Mouse (Mus musculus): ENCODE measurements around the gene Actn3. TPM values are rescaled to one million over a fixed set of nuclear protein-coding genes. Genes with fewer than 3 reads are reported as not detected.

Gene Actn3
- 751 and 907 TPM in 2 replicates for polyA plus RNA-seq (2015; fragmentation: Nextera tagmentation; extraction: Ambion mirVana)

DNA sequence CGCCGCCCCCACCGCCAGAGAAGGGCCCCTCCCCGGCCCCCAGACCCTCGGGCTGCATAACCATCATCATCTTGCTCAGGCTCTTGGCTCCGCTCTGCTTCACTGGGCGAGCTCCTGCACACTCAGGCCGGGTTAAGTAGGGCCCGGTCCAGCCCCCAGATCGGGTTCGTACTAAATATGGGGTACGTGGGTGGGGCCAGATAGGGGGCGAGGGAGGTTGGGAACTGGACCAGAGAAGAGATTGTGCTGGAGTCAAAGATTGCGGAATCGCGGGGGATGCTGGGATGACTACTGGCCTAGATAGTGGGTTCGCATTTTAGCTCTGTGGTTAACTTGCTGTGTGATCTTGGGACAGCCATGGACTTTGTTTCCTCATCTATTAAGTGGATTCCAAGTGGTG lies at the start of gene Actn3:
Actn3 (minus strand) TSS at position 125 of the 400 bp plus-strand sequence.

DNA sequence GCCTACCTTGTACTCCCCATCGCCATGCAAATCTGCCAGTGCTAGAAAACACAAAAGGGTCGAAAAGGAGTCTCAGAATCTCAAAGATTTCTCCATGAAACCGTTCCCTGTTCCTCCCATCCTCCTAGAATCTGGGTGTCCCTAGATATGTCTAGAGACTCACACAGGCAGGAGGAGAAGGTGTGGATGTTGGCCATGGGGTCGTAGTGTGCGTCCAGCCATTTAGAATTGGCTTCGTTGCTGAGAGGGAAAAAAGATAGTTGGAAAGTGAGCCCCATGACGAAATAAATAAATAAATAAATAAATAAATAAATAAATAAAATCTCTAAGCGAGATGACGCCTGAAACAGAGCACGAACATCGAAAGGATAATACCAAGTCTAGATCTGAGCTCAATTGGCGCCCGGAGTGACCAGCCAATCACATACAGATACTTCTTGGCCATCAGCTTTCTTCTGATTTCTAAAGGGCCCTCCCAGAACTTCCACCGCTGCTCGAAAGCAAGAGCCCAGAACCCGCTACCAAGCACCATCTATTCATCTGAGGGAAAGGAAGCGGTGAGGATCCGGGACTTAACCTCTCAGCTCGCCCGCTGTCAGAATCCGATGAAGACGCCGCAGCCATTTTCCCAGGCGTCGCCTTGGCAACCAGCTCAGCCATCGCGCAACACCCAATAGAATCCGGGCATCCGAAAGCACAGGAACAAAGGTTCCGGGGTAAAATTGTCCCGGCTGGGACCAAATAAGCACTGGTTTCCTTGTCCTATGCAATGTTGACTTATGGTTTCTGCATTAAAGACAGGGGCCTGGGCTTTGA lies 28.5 kb upstream of the Actn3 start, which contains the start of gene Bbs1:
Bbs1 (minus strand) TSS at position 650 of the 816 bp plus-strand sequence.

DNA sequence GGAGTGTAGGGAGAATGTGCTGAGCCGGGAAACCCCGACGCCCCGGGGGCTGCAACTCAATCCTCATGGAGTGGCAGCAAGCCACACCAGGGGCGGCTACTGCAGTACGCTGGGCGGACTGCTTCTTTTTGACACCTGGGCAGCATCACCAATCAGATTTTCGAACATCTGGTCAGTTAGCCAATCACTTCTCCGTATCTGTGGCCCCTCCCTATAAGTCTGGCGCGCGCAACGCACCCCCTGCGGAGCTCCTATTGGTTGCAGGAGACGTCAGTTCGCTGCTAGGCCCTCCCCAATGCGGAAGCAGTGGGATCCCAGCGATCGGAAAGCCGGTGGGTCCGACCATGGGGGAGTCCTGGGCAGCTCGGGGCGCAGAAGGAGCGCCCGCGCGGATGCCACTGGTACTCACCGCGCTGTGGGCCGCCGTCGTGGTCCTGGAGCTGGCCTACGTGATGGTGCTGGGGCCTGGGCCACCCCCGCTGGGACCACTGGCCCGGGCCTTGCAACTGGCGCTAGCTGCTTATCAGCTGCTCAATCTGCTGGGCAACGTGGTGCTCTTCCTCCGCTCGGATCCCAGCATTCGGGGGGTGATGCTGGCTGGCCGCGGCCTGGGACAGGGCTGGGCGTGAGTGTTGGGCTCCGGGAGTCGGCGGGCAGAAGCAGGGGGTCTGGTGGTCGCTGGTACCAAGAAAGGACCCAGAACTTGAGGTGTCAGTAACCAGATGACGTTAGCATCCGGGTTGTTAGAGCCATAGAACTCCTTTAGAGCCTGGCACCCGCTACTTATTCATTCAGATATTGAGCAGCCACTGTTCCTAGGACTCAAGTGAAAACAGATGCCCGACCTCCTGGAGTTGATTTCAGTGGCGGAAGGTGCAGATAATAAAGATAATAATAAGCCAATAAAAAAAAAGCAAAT lies 955 bp upstream of the Actn3 start, which contains the start of gene Zdhhc24:
Zdhhc24 (plus strand) TSS at position 264 of the 919 bp plus-strand sequence.

GRCm38 (mm10) chr19:4854552-4855469 lies 22.9 kb downstream of the Actn3 start, which contains the start of gene Ctsf:
TSS of gene Ctsf (plus strand) at chr19:4855130.

GRCm38 (mm10) chr19:4839149-4839548 lies 38.6 kb downstream of the Actn3 start, which contains the start of the genes Ccs and Ccdc87:
TSS of gene Ccs (minus strand) at chr19:4839332.
TSS of gene Ccdc87 (plus strand) at chr19:4839366.

Other genes starting within 250 kb of the Actn3 start
- 1.0 and 1.3 TPM in 2 replicates for gene Gm960, start 179.2 kb downstream of the Actn3 start, polyA plus RNA-seq (2015; fragmentation: Nextera tagmentation; extraction: Ambion mirVana)
- 0.27 and 0.33 TPM in 2 replicates for gene Sptbn2, start 166.7 kb downstream of the Actn3 start, polyA plus RNA-seq (2015; fragmentation: Nextera tagmentation; extraction: Ambion mirVana)
- 17.3 and 20.0 TPM in 2 replicates for gene Rbm4b, start 121.4 kb downstream of the Actn3 start, polyA plus RNA-seq (2015; fragmentation: Nextera tagmentation; extraction: Ambion mirVana)
- 25.4 and 26.0 TPM in 2 replicates for gene Rbm4, start 84.0 kb downstream of the Actn3 start, polyA plus RNA-seq (2015; fragmentation: Nextera tagmentation; extraction: Ambion mirVana)
- gene Gm21992, start 66.3 kb downstream of the Actn3 start, polyA plus RNA-seq (2015; fragmentation: Nextera tagmentation; extraction: Ambion mirVana) = 17.9 and 19.5 TPM in 2 replicates
- gene Rbm14, start 66.3 kb downstream of the Actn3 start, polyA plus RNA-seq (2015; fragmentation: Nextera tagmentation; extraction: Ambion mirVana) = 17.5 and 22.4 TPM in 2 replicates
- gene Ccs, start 38.6 kb downstream of the Actn3 start, polyA plus RNA-seq (2015; fragmentation: Nextera tagmentation; extraction: Ambion mirVana) = 38.7 and 46.0 TPM in 2 replicates
- not detected in 2 replicates for gene Ccdc87, start 38.5 kb downstream of the Actn3 start, polyA plus RNA-seq (2015; fragmentation: Nextera tagmentation; extraction: Ambion mirVana)
- gene Ctsf, start 22.8 kb downstream of the Actn3 start, polyA plus RNA-seq (2015; fragmentation: Nextera tagmentation; extraction: Ambion mirVana) = 47.9 and 54.9 TPM in 2 replicates
- gene Zdhhc24, start 759 bp upstream of the Actn3 start, polyA plus RNA-seq (2015; fragmentation: Nextera tagmentation; extraction: Ambion mirVana) = 5.1 and 5.9 TPM in 2 replicates
- 0.87 and 1.1 TPM in 2 replicates for gene Bbs1, start 28.7 kb upstream of the Actn3 start, polyA plus RNA-seq (2015; fragmentation: Nextera tagmentation; extraction: Ambion mirVana)
- gene Dpp3, start 50.4 kb upstream of the Actn3 start, polyA plus RNA-seq (2015; fragmentation: Nextera tagmentation; extraction: Ambion mirVana) = 46.4 and 52.9 TPM in 2 replicates
- gene Peli3, start 65.2 kb upstream of the Actn3 start, polyA plus RNA-seq (2015; fragmentation: Nextera tagmentation; extraction: Ambion mirVana) = 0.57 and 0.77 TPM in 2 replicates
- gene Mrpl11, start 84.2 kb upstream of the Actn3 start, polyA plus RNA-seq (2015; fragmentation: Nextera tagmentation; extraction: Ambion mirVana) = 105 and 106 TPM in 2 replicates
- gene Npas4, start 112.4 kb upstream of the Actn3 start, polyA plus RNA-seq (2015; fragmentation: Nextera tagmentation; extraction: Ambion mirVana) = not detected in 2 replicates
- gene Slc29a2, start 146.0 kb upstream of the Actn3 start, polyA plus RNA-seq (2015; fragmentation: Nextera tagmentation; extraction: Ambion mirVana) = 5.1 and 6.5 TPM in 2 replicates
- 30.5 and 36.4 TPM in 2 replicates for gene B4gat1, start 160.9 kb upstream of the Actn3 start, polyA plus RNA-seq (2015; fragmentation: Nextera tagmentation; extraction: Ambion mirVana)
- gene AC124502.3, start 161.0 kb upstream of the Actn3 start, polyA plus RNA-seq (2015; fragmentation: Nextera tagmentation; extraction: Ambion mirVana) = 0.21 and 2.1 TPM in 2 replicates
- gene Brms1, start 163.4 kb upstream of the Actn3 start, polyA plus RNA-seq (2015; fragmentation: Nextera tagmentation; extraction: Ambion mirVana) = 16.9 and 21.0 TPM in 2 replicates
- gene Rin1, start 172.6 kb upstream of the Actn3 start, polyA plus RNA-seq (2015; fragmentation: Nextera tagmentation; extraction: Ambion mirVana) = 1.6 and 1.7 TPM in 2 replicates
- 37.7 and 59.2 TPM in 2 replicates for gene Cd248, start 190.2 kb upstream of the Actn3 start, polyA plus RNA-seq (2015; fragmentation: Nextera tagmentation; extraction: Ambion mirVana)
- gene Tmem151a, start 207.6 kb upstream of the Actn3 start, polyA plus RNA-seq (2015; fragmentation: Nextera tagmentation; extraction: Ambion mirVana) = 0.34 and 0.72 TPM in 2 replicates
- 95.0 and 101 TPM in 2 replicates for gene Yif1a, start 210.6 kb upstream of the Actn3 start, polyA plus RNA-seq (2015; fragmentation: Nextera tagmentation; extraction: Ambion mirVana)
- 0.88 and 0.91 TPM in 2 replicates for gene Cnih2, start 220.6 kb upstream of the Actn3 start, polyA plus RNA-seq (2015; fragmentation: Nextera tagmentation; extraction: Ambion mirVana)
- gene Rab1b, start 229.2 kb upstream of the Actn3 start, polyA plus RNA-seq (2015; fragmentation: Nextera tagmentation; extraction: Ambion mirVana) = 174 and 198 TPM in 2 replicates
- gene Klc2, start 240.7 kb upstream of the Actn3 start, polyA plus RNA-seq (2015; fragmentation: Nextera tagmentation; extraction: Ambion mirVana) = 11.7 and 12.5 TPM in 2 replicates

Measured in skeletal muscle tissue, postnatal 0 days (tissue).